Mouse (Mus musculus) heart, embryonic 14.5 days (tissue): ENCODE measurements around the gene Tbl2. TPM values are rescaled to one million over a fixed set of nuclear protein-coding genes. Genes with fewer than 3 reads are reported as not detected.
A peak's percentile ranks its signal among the peaks of the same experiment; 100 is the strongest.

Experiments used
- ATAC-seq: fragments of 200-750 bp; cut with Nextera tagmentation; 2 replicates; pipeline ENCODE4 v1.8.0; 2017; ENCODE audit warnings: low read depth, moderate TSS enrichment; ENCODE audit not compliant: insufficient number of reproducible peaks, insufficient read depth, low FRiP score
- H3K27ac ChIP-seq, 2 experiments: fragments of 200-500 bp in 1 of 2; fragments of 300-500 bp in 1 of 2; sonication (generic) in 1 of 2; replicated peaks in 1 of 2; 2 replicates each; pipeline ENCODE4 v1.5.1; 2012 to 2014; ENCODE audit warnings: low read depth in 2 of 2, low read length in 2 of 2, control low read depth in 1 of 2, mild to moderate bottlenecking in 1 of 2, mixed read lengths in 1 of 2; ENCODE audit not compliant: control insufficient read depth in 1 of 2, insufficient read depth in 1 of 2
- H3K27me3 ChIP-seq: fragments of 300-500 bp; sonication (generic); 2 replicates; pipeline ENCODE4 v1.6.1; 2014; ENCODE audit warnings: mild to moderate bottlenecking, low read length, control low read depth; ENCODE audit not compliant: control insufficient read depth, insufficient read depth
- H3K36me3 ChIP-seq: fragments of 300-500 bp; sonication (generic); 2 replicates; pipeline ENCODE4 v1.6.1; 2014; ENCODE audit warnings: mild to moderate bottlenecking, control low read depth, low read length, mixed read lengths; ENCODE audit not compliant: control insufficient read depth, insufficient read depth
- H3K4me1 ChIP-seq, 2 experiments: fragments of 200-500 bp in 1 of 2; fragments of 300-500 bp in 1 of 2; sonication (generic) in 1 of 2; 2 replicates each; pipeline ENCODE4 v1.6.1; 2012 to 2014; ENCODE audit warnings: low read length in 2 of 2, control low read depth in 1 of 2, mixed read lengths in 1 of 2; ENCODE audit not compliant: control insufficient read depth in 2 of 2, insufficient read depth in 2 of 2
- H3K4me2 ChIP-seq: fragments of 300-500 bp; sonication (generic); 2 replicates; pipeline ENCODE4 v1.6.1; 2014; ENCODE audit warnings: mild to moderate bottlenecking, low read length
- H3K4me3 ChIP-seq, 2 experiments: fragments of 200-500 bp in 1 of 2; fragments of 300-500 bp in 1 of 2; sonication (generic) in 1 of 2; 2 replicates each; pipeline ENCODE4 v1.5.1; 2012 to 2014; ENCODE audit warnings: low read length in 2 of 2, mild to moderate bottlenecking in 2 of 2, control low read depth in 1 of 2, low read depth in 1 of 2, moderate library complexity in 1 of 2; ENCODE audit not compliant: control insufficient read depth in 1 of 2, insufficient read depth in 1 of 2
- H3K9ac ChIP-seq: fragments of 300-500 bp; sonication (generic); 2 replicates; pipeline ENCODE4 v1.6.1; 2014; ENCODE audit warnings: mild to moderate bottlenecking, low read length
- H3K9me3 ChIP-seq: fragments of 300-500 bp; sonication (generic); 2 replicates; pipeline ENCODE4 v1.6.1; 2016; ENCODE audit warnings: low read length, control low read depth; ENCODE audit not compliant: control insufficient read depth
- WGBS: fragments of 180-500 bp; shearing (Covaris S2); extraction: QIAGEN DNeasy Blood & Tissue Kit; methylation state at CpG from one replicate; pipeline ENCODE4 v1.1.7; 2014; 5-methylcytosine and 5-hydroxymethylcytosine counted together
- polyA plus RNA-seq: library from polyadenylated mRNA; unstranded; fragments of >200 nt; fragmentation: Nextera tagmentation; extraction: Ambion mirVana; gene quantifications from 2 replicates; pipeline ENCODE4 v1.2.1, GENCODE M21; 2014

Gene Tbl2
- polyA plus RNA-seq, 1 experiment from 2014 or later = 20.0 TPM

DNA sequence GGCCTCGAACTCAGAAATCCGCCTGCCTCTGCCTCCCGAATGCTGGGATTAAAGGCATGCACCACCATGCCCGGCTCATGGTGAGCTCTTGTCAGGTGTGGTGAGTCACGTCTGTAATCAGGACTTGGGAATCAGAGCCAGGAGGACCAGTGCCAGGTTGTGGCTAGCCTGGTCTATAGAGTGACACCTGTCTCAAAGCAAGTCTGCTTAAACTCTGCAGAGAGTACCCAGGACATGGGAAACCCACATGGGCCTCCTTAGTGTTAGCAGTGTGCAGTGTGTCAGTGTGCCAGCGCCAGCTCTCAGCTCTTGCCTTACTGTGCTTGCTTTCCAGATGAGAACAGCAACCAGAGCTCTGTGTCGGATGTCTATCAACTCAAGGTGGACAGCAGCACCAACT, 30.2 kb downstream of the Tbl2 start:
- Histone ChIP-seq H3K4me2 (no peak overlapping the region), H3K4me3 (no peak overlapping the region), H3K9ac (no peak overlapping the region), H3K9me3 (no peaks in the 10 kb centered on the region), H3K27me3 (no peaks in the 10 kb centered on the region), H3K4me1 (no peaks in the 10 kb centered on the region), H3K36me3 (peaks cover 79% of the 10 kb centered on the region), H3K27ac (no peak overlapping the region)
- WGBS = 91% methylated on average over 7 of the region's 7 CpGs
- ATAC-seq = no peak

DNA sequence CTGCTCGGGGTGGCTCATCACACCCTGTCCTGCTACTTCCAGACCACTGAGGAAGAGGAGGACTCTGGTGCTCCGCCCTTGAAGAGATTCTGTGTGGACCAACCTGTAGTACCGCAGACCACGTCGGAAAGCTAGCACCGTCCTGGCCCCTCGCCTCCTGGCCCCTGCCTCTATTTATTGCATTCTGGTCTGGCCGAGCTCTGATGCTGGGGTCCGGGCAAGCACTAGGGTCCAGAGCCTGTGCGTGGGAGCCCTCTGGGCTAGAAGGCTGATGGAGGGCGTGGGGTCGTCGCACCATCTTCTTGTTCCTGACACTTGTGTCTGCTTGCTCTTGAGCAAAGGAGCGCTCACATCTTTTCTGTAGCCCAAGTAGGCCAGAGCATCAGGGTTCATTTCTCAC, 31.3 kb downstream of the Tbl2 start:
- WGBS = 92% methylated on average over 14 of the region's 14 CpGs
- Histone ChIP-seq H3K36me3 (peaks cover 69% of the 10 kb centered on the region), H3K27me3 (no peaks in the 10 kb centered on the region), H3K27ac (no peak overlapping the region), H3K9ac (no peak overlapping the region), H3K4me3 (no peak overlapping the region), H3K4me2 (no peak overlapping the region), H3K4me1 (no peaks in the 10 kb centered on the region), H3K9me3 (no peaks in the 10 kb centered on the region)
- ATAC-seq = no peak

DNA sequence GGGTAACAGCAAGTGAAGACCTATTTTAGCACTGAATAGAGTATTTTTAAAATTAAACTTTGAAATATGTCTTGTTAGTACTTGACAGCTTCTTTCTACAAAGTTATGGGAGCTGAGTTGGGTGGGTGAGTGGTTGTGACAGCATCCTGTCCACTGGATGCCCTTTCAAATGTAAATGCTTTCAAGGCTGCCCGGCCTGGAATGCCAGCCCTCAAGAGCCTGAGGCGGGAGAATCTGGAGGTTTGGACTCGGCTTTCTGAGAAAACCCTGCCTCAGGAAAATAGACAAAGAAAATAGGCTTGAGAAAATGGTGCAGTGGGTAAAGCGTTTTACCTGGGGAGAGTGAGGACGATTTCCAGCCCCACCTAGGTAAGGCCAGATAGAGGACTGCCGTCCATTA, 32.3 kb downstream of the Tbl2 start:
- H3K4me1 ChIP-seq = peaks cover 2 to 3% of the 10 kb centered on the region in 2 experiments; a peak in 3 of 4 replicates
- no peaks in the 10 kb centered on the region for H3K27me3 ChIP-seq
- H3K27ac ChIP-seq = no peak overlapping the region
- peaks cover 61% of the 10 kb centered on the region for H3K36me3 ChIP-seq
- H3K9me3 ChIP-seq = no peaks in the 10 kb centered on the region
- H3K9ac ChIP-seq = no peak overlapping the region
- H3K4me3 ChIP-seq = no peak overlapping the region
- ATAC-seq = no peak
- H3K4me2 ChIP-seq = no peak overlapping the region
- 82% methylated on average over 6 of the region's 6 CpGs for WGBS

DNA sequence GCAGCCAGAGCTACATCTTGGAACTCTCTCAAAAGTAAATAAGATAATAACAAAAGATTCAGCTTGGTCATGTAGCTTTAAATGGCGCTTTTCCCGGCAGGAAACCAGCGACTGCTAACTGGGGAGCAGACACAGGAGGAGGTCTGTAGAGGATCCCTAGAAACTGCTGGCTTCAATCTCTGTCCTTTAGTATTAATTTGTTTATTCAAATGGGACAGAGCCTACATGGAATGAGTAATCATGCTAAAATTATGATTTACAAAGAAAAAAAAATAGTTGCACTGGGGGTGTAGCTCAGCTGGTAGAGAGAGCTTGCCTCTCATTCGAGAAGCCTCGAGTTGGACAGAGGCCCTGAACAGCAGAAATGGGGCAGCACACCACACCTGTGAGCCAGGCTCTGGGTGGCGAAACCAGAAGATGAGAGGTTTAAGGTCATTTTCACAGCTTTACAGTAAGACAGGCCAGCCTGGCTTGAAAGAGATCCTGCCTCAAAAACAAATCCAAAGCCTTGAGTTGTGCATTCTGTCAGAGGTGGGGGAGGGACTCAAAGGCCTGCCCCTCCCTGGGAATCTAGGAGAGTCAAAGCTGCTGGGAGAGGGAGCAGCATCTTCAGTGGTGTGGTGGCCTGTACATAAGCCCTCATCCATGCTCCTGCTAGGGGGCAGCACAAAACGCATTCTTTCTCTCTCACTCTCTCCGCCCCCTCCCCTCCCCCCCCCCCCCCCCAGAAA, 33.8 kb downstream of the Tbl2 start:
- H3K9me3 ChIP-seq = no peaks in the 10 kb centered on the region
- no peak for ATAC-seq
- H3K36me3 ChIP-seq = peaks cover 46% of the 10 kb centered on the region
- H3K4me1 ChIP-seq = peaks cover 2 to 3% of the 10 kb centered on the region in 2 experiments; a peak in 3 of 4 replicates
- H3K27me3 ChIP-seq = no peaks in the 10 kb centered on the region
- H3K27ac ChIP-seq = peak overlapping the region; percentile 15 to 45; a peak in 3 of 4 replicates
- 50% methylated on average over 8 of the region's 8 CpGs for WGBS
- H3K4me3 ChIP-seq = no peak overlapping the region
- no peak overlapping the region for H3K4me2 ChIP-seq
- H3K9ac ChIP-seq = no peak overlapping the region

DNA sequence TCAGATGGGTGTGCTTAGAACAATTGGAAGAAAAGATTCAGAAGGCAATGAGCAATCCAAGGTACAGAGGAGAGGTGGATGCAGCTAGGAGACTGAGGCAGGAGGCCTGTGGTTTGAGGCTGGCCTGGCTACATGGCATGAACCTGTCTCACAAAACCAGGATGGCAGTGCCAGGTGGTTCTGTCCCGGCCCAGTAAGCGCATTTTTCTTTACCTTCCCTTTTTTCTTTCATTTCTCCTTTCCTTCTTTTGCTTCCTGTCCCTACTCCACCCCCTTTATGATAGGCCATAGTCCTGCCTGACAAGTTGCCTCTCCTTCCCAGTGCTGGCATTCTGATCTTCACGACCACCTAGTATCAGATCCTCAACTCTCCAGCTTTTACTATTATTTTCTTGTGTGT, 35.6 kb downstream of the Tbl2 start:
- Histone ChIP-seq H3K36me3 (peaks cover 40% of the 10 kb centered on the region), H3K9ac (no peak overlapping the region), H3K27ac (no peak overlapping the region), H3K4me1 (peaks cover 6 to 18% of the 10 kb centered on the region in 2 experiments), H3K4me2 (no peak overlapping the region), H3K27me3 (no peaks in the 10 kb centered on the region), H3K4me3 (no peak overlapping the region), H3K9me3 (no peaks in the 10 kb centered on the region)
- 92% methylated on average over 3 of the region's 3 CpGs for WGBS
- no peak for ATAC-seq

GRCm38 (mm10) chr5:135185596-135185995, 36.1 kb downstream of the Tbl2 start:
- WGBS = 35% methylated on average over 3 of the region's 3 CpGs
- no peak overlapping the region for H3K27ac ChIP-seq
- peaks cover 6 to 19% of the 10 kb centered on the region in 2 experiments for H3K4me1 ChIP-seq
- no peaks in the 10 kb centered on the region for H3K27me3 ChIP-seq
- H3K4me2 ChIP-seq = peak overlapping the region; percentile 81; the same call in 1 of the 2 replicates
- no peaks in the 10 kb centered on the region for H3K9me3 ChIP-seq
- no peak overlapping the region for H3K9ac ChIP-seq
- no peak for ATAC-seq
- no peak overlapping the region for H3K4me3 ChIP-seq
- peaks cover 40% of the 10 kb centered on the region for H3K36me3 ChIP-seq

- Histone ChIP-seq H3K27ac (peak overlapping the region; percentile 92 to 93), H3K4me3 (peak overlapping the region; percentile 60 to 81), H3K36me3 (peaks cover 40% of the 10 kb centered on the region), H3K4me2 (peak overlapping the region; percentile 81), H3K4me1 (peaks cover 6 to 19% of the 10 kb centered on the region in 2 experiments), H3K9ac (peak overlapping the region; percentile 87), H3K9me3 (no peaks in the 10 kb centered on the region), H3K27me3 (no peaks in the 10 kb centered on the region)
- no peak for ATAC-seq
- 26% methylated on average over 10 of the region's 10 CpGs for WGBS
Observed at GRCm38 (mm10) chr5:135186231-135186620, 36.8 kb downstream of the Tbl2 start.
